Mouse (Mus musculus) brain, embryonic 14.5 days (tissue): ENCODE measurements around the gene Anpep. TPM values are rescaled to one million over a fixed set of nuclear protein-coding genes. Genes with fewer than 3 reads are reported as not detected.

Experiments used
- DNase-seq: peaks from one replicate; pipeline ENCODE4 v3.0.0-alpha.2; 2011; ENCODE audit warnings: low read depth
- CTCF ChIP-seq: fragments of 200-500 bp; IDR thresholded peaks from 2 replicates; pipeline ENCODE4 v1.5.1; 2012; ENCODE audit warnings: inconsistent platforms, mild to moderate bottlenecking, moderate library complexity, borderline replicate concordance; ENCODE audit not compliant: insufficient read depth, insufficient read length; ENCODE audit errors: extremely low read depth
- POLR2A ChIP-seq: fragments of 200-500 bp; IDR thresholded peaks from 2 replicates; pipeline ENCODE4 v1.6.1; 2012; ENCODE audit warnings: mild to moderate bottlenecking, inconsistent platforms, borderline replicate concordance; ENCODE audit not compliant: poor library complexity, insufficient read depth, insufficient read length, severe bottlenecking; ENCODE audit errors: extremely low read depth
- polyA plus RNA-seq: library from polyadenylated mRNA; depleted of rRNA; stranded (reverse); fragments of >200 nt; gene quantifications from 2 replicates; pipeline ENCODE4 v1.2.3, GENCODE M21; 2012

Gene Anpep
- polyA plus RNA-seq, 1 experiment, result 7.8 TPM

DNA sequence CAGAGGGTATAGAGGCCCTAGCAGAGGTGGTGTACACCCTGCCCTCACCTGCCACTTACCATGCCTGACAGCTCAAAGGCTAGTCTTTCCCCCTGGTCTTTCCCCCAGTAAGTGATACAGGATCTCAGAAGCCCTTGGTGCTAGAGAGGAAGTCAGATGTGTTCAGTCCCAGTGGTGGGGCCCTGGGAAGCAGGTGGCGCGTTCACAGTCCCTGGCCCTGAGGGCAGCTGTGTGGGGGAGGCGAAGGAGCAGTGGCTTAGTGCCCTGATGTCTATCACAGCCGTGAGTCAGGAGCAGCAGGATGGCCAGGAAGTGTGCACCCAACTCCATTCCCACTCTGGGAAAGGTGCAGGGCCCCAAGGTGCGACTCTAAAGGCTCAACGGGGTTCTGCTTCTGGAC, 19.2 kb upstream of the Anpep start:
- no peak for DNase-seq
- TF ChIP-seq POLR2A, result no peak
- no peak for TF ChIP-seq CTCF

GRCm38 (mm10) chr7:79878455-79879025, 17.7 kb upstream of the Anpep start:
- DNase-seq, result no peak
- TF ChIP-seq CTCF (no peak), POLR2A (no peak)

- TF ChIP-seq POLR2A (no peak), CTCF (no peak)
- DNase-seq, result no peak
Measured at GRCm38 (mm10) chr7:79873407-79873806, 12.5 kb upstream of the Anpep start.

GRCm38 (mm10) chr7:79871797-79872345, 11.0 kb upstream of the Anpep start:
- DNase-seq, result no peak
- TF ChIP-seq POLR2A (no peak), CTCF (no peak)

DNA sequence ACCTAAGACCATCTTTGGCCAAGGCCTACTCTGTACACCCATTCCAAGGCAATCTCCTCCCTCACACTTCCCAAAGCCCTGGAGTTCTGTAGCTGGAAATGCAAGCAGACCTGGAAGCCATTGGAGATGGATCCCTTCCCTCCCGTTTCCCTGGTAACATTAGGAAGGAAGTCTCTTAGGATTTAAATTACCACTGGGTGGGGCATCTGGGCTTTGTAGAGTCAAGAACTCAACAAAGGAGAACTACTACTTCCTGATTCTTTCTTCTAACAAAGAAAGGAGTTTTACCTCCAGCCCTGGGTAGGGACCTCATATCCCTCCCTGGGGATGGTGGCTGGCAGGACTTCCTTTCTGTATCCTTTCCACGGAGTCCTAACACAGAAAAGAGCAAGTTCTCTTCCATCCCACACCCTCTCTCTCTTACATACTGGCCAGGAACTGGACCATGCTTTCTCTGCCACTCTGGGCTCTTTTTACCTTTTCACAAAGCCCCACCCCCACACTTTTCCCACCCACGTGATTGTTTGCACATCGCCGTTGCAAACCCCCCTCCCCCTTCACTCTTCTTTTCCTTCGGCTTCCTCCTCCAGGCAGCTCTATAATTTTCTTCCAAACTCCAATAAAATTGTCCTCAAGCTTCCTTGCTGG, 8.3 kb upstream of the Anpep start:
- TF ChIP-seq POLR2A (no peak), CTCF (no peak)
- DNase-seq, result no peak

DNA sequence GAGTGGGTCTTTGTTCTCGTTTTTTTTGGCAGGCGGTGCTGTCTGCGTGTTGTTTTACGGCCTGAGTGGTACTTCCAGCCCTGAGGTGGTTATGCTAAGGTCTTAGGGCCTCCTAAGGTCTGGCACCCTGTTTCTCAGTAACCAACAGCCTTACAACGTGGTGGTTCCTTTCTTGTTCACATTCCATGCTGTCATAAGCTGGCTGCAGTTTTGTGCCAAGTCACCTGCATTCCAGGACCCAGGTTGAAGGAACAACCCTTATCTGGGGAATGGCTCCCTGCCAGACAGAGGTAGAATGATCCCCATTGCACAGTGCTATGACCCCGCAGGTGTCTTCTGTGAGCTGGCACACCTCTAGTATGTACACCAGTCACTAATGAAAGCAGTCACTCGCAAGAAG, 7.6 kb upstream of the Anpep start:
- TF ChIP-seq POLR2A, result no peak
- no peak for TF ChIP-seq CTCF
- DNase-seq, result no peak

DNA sequence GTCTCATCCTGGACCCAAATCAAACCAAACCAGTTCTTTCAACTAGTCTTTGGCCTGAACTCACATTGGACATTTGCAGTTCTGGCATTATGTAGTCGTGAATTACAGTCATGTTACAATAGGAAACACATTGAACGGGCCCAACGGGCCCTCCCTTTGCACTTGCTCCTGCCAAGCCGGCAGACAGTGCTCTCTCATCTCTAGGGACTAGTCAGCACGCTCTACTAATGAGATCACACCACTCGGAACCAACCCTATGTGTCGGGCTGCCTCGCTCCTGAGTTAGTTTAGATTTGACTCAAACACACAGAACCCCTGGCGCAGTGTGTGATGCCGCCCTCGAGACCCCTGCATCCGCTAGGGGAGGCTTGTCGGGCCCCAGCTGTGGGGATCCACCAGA, 7.0 kb upstream of the Anpep start:
- no peak for TF ChIP-seq POLR2A
- no peak for TF ChIP-seq CTCF
- DNase-seq, result peak; percentile 19

DNA sequence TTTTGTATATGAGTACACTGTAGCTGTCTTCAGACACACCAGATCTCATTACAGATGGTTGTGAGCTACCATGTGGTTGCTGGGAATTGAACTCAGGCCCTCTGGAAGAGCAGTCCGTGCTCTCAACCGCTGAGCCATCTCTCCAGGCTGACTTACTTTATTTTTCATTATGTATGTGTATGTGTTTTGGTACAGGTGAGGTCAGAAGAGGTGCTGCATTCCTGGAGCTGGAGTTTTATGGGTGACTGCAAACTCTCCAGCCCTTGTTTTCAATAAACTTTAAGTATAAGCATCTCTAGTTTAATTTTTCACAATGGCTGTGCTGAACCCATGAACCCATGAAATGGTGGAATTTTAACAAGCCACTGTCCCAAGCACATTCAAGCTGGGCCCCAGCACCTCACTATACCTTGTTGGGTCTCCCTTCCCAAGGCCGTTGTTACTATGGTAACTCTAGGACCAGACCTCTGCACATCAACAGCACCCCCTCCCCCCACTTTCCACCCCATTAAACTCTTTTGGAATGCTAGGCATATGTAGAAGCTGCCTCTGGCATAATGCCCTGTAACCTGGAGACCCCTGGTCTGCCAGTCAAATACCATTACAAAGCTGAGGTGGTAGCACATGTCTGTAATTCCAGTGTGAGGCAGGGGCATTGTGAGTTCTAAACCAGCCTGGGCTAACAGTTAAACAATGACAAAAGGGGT, 5.6 kb upstream of the Anpep start:
- TF ChIP-seq CTCF, result no peak
- no peak for TF ChIP-seq POLR2A
- DNase-seq, result peak; percentile 81

GRCm38 (mm10) chr7:79861794-79862193, 935 bp upstream of the Anpep start:
- TF ChIP-seq CTCF, result no peak
- no peak for TF ChIP-seq POLR2A
- DNase-seq, result no peak

GRCm38 (mm10) chr7:79858956-79859630, 1.8 kb downstream of the Anpep start:
- DNase-seq, result no peak
- TF ChIP-seq POLR2A (no peak), CTCF (no peak)
